Mouse (Mus musculus): ENCODE measurements at regions not wholly inside any gene's neighbourhood (a gene's known extent, or its start where the extent isn't known, plus 50 kb on each side); places are given as distances from the start of the nearest gene placed in this dataset.
"Not testable (repeated sequence)": the region's sequence is repeated elsewhere in the genome, so short reads cannot be mapped to it uniquely, and the experiment has no call there.

DNA sequence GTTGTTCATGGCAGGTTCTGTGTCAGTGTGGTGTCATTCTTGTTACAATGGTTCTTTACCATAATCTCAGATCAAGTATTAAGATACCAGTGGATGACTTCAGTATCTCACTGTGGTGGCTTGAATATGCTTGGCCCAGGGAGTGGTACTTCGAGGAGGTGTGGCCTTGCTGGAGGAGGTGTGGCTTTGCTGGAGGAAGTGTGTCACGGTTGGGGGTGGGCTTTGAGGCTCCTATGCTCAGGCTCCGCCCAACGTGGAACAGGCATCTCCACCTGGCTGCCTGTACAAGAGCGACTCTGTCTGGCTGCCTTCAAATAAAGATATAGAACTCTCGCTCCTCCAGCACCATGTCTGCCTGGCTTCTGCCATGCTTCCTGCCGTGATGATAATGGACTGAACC lies 63.6 kb downstream of the Cd2 start:
- DNase-seq (ENCODE audit: low spot score) = no peak

DNA sequence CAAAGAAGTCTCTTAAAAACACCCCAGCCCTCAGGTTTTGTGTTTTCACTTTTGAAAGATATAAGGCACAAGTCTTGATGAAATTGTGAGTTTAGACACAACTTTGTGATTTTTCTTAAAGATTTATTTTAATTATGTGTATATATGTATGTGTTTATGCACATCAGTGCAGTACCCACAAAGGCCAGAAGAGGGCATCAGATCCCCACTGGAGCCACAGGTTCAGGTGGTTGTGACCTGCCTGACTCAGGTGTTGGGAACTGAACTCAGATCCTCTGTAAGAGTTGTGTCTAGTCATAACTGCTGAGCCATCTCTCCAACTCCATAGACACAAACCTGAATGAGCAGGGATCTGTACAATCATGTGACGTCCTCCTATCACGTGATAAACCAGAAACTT lies 67.8 kb downstream of the Cd2 start:
- no peak for DNase-seq (ENCODE audit: low spot score)

DNA sequence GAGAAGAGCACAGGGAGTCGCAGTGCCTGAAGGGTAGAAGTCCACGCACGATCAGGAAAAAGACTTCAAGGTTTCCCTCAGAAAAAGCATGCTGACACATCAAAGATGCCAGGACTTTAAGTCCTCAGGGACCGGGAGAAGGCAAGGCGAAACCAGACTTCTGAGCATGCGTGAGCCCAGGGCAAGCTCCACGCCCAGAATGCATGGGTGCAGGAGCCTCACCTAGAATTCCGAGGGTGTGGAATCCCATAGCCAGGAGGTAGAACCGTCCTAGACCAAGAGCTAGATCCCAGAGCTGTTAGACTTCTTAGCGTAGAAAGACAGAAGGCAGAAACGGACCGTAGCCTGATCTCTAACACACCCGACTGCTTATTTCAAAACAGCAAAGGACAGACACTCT lies 71.0 kb downstream of the Cd2 start:
- DNase-seq (ENCODE audit: low spot score) = no peak

DNA sequence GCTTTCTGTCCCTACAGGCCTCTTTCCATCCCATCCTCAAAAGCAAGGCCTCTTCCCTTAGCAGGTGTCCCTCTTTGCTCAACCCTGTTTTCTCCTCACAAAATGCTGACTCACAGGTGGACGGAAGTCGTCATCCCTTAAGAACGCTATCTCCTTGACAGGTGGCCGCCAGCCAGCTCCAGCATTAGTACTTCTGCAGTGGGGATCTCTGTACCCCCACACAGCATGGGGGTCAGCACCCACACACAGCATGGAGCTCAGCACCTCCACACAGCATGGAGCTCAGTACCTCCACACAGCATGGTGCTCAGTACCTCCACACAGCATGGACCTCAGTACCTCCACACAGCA lies 74.6 kb downstream of the Cd2 start:
- DNase-seq (ENCODE audit: low spot score) = no peak

DNA sequence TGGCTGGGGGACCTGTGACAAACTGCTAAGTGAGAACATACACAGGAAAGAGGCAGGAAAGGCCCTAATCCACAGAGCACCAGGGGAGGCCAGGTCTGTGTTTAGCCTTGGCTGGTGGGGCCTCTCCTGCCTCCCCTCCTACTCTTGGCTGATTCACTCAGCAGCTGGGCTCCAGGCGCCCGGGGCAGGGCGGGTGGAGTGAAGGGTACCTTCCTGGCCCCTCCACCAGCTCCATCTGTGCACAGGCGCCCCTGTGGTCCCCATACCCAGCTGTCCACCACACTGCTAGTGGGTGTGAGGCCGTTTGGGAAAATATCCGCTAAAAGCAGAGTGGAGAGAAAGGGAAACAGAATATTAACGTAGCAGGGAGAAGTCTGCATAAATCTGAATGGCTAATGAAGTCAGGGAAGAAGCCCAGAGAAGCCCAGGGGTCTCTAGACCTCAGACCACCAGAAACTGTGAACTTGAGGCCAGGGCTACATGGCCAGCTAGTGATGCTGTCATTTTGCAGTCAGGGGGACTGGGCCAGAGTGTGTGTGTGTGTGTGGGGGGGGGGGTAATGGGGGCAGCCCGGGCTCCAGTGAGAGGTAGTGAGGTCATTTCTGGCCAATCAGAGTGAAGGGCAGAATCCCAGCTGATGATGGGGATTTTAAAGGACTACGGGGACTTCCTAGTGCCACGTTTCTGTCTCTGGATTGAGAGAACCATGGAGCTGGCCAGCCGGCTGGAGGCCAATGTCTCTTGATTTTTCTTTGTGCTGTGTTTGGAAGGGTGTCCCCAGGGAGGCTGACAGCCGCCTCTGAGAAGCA lies 75.1 kb downstream of the Cd2 start:
- peak; percentile 60 for DNase-seq (ENCODE audit: low spot score)

DNA sequence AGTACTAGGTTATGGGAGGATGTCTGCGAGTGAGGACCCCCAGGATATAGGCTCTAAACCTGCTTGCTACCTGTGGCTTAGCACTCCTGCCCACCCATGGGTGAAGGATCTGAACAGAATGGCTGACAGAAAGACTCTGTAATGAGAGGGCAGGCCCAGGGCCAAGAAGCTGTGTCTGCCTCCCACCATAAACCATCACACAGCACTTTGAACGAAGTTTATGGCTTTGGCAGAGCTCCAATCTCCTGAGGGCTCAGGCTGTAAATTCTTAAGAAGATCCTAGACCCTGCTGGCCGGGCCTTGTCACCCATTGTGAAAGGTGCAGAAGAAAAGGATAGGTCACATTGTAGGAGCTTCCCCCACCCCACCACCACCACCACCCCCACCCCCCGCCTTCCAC lies 75.8 kb downstream of the Cd2 start:
- DNase-seq (ENCODE audit: low spot score) = peak; percentile 15

DNA sequence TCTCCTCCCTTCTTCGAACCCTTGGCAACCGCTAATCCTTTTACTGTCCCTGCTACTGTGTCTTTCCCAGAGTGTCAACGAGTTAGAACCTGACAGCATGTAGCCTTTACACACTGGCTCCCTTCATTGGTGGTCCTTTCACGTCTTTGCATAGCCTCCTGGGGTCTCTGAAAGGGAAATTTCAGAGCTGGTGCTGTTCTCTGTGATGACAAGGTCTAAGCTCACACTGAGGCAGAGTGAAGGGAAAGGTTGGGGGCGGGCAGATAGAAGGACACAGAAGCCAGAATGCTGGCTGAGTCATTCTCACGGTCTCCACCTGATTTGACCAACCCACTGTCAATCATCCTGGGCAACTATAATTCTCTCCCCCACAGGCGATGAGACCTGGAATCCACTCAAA lies 78.2 kb downstream of the Cd2 start:
- DNase-seq (ENCODE audit: low spot score) = no peak

DNA sequence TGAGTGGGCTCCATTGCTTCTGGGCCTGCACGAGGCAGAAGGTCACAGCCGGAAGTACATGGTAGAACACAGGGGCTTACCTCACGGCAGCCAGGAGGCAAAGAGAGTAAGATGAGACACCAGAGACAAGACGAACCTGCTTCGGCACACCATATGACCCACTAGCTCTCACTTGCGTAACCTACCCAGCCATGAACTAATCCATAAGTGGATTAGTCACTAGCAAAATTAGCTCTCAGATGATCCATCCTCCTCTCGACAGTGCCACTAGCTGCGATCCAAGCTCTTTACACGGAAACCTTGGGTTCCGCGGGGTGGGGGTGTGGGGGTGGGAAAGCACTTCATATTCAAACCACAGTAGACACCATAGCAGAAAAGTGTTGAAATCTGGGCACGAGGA lies 79.0 kb downstream of the Cd2 start:
- no peak for DNase-seq (ENCODE audit: low spot score)

DNA sequence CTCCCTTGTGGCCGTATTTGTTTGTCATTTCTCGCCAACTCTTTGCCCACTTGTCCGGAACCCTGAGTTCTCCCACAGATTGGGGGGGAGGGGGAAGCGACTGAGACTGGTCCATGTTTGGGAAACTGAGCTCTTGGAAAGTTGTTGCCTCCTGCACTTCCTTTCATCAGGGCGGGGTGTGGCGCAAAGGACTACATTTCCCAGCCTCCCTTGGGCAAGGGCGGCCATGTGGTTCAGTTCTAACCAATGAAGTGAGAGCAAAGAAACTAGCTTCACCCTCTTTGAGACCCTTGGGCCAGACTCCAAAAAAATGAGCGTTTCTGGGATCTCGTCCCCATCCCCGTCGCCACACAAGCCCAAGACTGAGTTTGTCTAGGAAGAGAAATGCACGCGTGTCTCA lies 81.6 kb downstream of the Cd2 start:
- DNase-seq (ENCODE audit: low spot score) = not testable (repeated sequence)

DNA sequence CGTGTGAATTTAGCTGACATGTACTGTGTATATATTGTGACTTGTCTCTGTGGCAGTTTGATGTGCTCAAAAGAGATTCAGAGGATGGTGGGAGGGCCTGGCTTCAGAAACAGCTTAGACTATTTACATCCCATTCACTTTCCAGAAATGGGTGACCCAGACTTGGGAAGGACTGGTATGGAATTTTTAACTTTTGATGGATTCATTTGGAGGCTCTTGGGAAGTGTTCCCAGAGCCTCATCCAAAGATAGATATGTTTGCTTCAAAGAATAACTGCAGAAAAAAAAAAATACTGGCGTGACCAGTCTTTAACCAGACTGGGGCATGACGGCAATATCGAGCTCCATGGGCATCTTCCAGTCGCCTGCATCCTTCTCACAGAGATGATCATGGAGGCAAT lies 84.6 kb upstream of the Ptgfrn start:
- DNase-seq (ENCODE audit: low spot score) = no peak

DNA sequence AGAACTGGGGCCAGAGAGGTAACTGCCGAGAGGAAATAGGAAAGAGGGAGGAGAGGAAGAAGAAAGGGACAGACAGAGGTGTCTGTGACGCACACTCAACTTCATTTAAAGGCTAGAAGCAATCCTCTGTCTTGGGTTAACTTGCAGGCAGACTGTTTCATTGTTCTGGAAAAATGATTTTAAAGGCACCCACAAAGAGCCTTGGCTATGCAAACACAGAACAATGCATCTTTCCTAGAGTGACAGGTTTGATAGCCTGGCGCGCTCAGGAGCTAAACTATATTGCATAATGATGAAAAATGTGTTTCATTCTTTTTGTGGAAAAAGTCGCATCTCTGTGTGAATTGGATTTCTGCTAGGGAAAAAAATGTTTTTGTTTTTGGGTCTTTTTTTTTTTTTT lies 84.2 kb upstream of the Ptgfrn start:
- no peak for DNase-seq (ENCODE audit: low spot score)

DNA sequence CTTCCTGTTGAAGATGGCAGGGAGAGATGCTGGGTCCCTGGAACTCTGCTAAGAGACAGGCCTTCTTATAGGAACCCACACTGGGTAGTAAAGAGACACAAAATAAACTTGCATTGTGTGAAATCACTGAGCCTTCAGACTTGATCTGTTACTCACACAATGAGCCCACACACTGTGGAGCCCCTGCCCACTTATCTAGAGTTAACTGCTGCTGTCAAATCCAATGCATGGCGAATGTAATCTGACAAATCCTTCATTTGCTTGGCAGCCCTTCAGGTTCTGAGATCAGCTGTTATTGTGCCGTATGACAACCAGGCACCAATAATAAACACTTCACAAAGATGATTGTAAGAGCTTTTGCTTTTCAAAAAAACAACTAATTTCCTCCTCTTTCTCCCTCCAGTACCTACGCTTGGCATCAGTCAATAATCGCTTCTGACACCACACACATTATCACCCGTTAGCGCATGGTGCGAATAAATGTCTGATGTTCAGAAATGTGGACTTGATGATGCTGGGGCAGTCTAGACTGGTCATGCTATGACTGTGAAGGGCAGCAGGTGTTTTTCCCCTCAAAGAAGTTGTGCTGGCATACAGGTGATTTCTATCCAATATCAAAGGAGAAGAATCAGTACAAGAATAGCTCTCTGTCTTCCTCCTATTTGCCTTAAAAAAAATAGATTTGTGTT lies 81.4 kb upstream of the Ptgfrn start:
- no peak for DNase-seq (ENCODE audit: low spot score)

DNA sequence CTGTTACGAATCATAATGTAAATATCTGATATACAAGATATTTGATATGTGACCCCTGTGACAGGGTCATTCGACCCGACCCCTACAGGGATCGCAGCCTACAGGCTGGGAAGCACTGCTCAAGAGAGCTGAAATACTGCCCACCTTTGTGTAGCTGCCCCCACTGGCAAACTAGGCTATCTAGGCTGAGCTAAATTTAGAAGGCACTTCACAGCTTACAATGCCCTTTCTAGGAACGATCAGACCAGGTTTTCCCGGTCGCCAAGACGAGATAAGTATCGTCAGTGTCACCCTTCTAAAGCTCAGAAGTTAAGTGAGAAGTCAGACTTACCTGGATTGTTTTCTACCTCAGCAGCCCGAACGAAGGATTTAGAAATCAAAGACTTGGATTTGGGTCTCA lies 71.9 kb upstream of the Ptgfrn start:
- DNase-seq (ENCODE audit: low spot score) = no peak

DNA sequence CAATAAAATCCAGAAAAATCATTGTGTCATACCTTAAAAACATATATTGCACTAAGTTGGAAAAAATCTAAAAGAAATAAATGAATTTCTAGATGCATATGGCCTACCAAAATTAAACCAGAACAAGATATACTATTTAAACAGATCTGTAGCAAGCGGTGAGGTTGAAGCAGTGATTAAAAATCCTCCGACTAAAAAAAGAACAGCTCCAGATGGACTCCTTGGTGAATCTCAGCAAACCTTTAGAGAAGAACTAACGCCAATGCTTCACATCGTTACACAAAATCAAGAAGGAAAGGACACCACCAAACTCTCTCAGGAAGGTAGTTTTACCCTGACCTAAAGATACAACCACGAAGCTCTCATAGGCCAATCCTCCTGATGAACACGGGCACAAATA lies 63.9 kb upstream of the Ptgfrn start:
- no peak for DNase-seq (ENCODE audit: low spot score)

DNA sequence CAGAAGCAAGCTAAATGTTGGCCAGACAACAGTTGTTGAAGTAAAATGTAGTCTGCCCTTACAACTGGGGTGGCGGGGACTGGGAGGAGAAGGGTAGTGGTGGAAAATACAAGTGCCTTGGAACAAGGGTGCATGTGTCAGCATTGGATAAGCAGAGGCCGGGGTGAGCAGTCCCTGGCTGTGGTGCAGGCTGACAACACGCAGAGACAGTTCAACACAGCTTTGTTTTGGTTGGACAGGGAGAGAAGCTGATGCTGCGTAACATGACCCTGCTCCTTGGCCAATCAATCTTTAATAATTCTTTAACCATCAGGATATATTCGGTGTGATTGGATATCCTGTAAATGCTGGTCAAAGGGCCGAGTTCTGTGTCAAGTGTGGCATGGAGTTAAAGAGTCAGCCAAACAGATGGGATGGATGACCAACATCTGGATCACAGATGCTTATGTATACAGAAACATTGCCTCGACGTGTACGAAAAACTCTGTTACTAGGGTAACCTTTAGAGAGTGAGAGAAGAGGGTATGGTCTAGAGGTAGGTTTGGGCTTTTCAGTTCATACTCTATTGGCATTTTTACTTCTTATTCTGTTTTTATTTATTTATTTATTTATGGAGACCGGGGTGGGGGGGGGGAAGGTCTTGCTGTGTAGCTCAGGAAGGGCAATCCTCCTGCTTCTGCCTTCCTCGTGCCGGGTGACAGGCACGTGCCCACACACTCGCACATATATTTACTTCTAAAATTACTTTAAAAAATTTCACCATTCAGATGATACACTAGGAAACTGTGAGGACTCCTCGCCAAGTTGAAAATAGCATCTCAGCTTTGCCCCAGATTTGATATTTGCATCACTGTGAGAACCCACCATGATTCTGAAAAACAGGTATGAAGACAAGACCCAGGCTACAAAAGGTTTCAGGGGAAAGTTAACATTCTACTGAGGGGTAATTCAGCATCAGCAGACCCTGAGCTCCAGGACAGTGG lies 60.2 kb upstream of the Ptgfrn start:
- peak; percentile 75 for DNase-seq (ENCODE audit: low spot score)

DNA sequence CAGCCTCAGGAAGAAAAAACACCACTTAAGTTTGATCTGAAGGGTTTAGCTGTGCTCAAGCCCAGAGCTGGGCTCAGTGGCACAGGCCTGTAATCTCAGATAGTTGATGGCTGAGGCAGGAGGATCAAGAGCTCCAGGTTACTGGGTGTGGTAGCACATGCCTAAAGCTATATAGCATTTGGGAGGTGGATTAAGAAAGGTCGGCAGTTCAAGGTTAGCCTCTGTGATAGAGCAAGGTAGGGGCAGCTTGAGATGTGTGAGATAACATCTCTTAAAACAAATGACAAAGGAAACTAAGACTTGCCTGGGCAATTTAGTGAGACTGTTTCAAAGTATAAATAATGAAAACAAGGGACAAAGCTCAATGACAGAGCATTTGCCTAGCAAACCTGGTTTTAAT lies 56.9 kb upstream of the Ptgfrn start:
- DNase-seq (ENCODE audit: low spot score) = no peak

DNA sequence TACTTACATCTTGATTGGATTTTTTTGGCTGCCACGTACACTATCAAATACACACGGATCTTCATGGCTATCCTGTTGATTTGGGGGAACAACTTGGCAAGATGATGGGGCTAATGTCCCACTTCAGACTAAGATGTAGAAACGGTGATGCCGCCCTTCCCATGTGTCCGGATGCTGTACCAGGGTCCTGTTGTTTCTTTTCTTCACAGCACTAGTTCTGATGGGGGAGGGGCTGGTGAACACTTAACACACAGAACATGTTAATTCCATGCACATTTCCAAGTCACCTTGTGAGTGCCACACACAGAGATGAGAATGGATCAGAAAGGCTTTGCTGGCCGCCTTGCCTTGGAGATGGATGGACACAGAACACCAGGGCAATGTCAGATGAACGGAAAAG lies 56.5 kb upstream of the Ptgfrn start:
- no peak for DNase-seq (ENCODE audit: low spot score)

DNA sequence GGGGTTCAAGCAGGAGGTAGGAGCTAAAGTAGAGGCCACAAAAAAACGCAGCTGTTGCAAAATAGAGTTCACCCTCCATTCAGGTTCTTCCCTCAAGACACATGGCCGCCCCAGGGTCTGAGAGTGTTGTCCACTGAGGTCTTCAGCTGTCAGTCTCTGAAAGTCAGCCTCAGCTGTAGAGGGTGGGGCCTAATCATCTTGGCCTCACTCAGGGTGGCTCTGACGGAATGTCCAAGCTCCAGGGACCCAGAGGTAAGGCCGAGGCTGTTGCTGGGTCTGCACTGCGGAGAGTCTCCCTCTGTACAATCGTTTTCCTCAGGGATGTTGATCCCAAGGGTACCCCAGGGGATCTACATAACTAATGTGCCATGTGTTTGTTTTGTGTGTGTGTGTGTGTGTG lies 55.2 kb upstream of the Ptgfrn start:
- DNase-seq (ENCODE audit: low spot score) = peak; percentile 16

DNA sequence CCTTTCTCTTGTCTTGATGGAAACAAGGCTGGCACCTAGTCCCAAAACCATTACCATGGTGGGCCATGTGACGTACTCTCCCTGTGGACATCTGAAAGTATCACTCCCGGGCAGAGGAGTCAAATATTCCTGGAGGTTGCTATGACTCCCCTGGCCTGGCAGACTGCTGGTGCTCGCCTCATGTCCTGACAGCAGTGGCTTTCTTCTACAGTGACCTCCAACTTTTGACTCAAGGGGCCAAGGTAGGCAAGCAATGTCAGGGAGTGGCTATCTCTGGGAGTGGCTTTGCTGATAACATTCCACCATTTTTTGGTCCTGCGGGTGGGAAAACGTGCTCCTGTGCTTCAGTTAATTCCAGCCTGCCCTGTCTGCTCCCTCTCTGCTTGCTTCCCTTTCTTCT lies 54.7 kb upstream of the Ptgfrn start:
- DNase-seq (ENCODE audit: low spot score) = no peak

DNA sequence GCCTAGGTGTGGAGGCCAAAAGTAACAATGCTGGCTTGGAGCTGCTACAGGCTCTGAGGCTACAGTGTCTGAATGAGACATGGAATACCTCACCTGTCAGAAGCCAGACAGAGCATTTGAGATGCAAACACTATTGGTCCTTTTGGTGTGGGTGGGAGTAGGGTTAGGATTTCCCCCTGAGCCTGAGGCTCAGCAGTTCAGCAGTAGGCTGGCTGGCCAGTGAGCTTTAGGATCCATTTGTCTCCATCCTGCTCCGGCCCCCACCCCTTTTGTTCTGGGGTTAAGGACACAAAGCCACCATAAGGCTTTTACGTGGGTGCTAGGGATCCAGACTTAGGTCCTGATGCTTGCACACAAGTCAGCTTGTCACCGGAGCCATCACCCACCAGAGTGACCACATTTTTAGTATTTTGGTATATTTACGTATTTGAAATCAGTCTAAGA lies 53.9 kb upstream of the Ptgfrn start:
- DNase-seq (ENCODE audit: low spot score) = no peak

DNA sequence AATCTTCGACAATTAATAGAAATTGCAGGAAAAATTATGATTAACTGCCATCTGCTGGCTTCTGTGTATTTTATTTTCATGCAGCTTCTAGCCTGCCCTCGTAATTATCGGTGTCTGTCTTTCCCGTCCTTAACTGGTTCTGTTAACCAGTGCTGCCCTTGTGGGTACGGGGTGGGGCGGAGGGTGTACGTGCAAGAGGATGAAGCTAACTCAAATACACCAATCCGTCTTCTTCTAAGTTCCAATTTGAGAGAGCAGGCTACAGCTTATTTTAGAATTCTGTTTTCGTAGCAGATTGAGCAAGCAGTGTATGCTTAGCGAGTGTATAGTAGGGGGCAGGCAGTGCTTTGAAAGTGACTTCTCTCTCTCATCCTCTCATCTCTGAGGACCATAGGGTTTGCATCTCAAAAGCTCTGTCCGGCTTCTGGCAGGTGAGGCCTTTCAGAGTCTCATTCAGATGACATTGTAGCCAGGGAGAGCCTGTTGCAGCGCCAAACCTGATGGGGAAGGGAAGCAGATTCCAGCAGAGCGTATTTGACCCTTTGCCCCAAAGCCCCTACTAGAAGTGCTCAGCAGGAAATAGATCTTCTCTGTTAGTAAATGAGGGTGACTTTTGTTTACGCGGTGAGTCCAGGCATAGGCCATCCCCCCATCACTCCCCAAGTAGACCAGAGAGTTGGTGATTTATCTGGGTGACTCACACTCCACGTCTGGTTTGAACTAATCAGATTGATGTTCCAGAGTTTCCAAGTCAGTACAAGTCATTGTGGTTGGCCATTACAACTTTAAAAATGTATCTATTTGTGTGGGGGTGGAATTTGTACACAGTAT lies 53.3 kb upstream of the Ptgfrn start:
- peak; percentile 30 for DNase-seq (ENCODE audit: low spot score)

Data from embryo, embryonic 10.5 days (tissue).